In the genomic region with DNA sequence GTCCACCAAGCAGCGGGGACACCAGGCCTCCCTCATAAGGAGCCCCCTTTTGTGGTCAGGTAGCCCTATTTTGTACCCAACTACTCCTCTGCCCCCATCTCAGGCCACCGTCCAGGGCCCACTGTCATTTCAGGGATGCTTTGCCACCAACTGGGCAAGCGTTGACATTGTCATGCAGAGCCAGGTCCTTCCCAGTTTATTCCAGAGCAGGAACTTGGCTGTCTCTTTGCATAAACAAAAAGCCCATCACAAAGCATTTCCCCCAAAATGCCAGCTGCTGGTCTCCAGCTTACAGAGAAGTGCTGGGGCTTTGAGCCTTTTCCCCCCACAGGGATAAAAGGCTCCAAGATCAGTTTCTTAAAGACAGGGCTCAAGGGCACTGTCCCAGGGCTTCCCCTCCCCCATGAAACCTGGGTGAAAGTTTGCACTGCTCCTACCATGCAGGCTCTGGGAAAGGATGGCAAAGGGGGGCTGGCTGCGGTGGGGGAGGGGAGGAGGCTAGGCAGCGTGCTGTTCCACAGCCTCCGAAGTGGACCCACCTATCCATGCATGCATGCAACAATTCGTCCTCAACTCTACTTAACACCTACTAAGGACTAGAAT, we compare ENCODE assay signal across 11 mouse cellular contexts.
"Had no signal": no experiment of that assay in that cellular context is flagged by ENCODE, and none has a peak within 500 bp of the region (broad histone marks: within the 10 kb centered on the region; RNA-seq: fewer than 3 reads in every experiment).

No protein-coding gene starts in this region.

- DNase-seq: kidney, postnatal 14 days; left cerebral cortex, postnatal 4 days; lung, adult 18-20 months; lung, postnatal 4 days; thymus, postnatal 4 days had no signal

- H3K9ac ChIP-seq: kidney, embryonic 15.5 days; limb, embryonic 13.5 days; liver, embryonic 14.5 days; midbrain, embryonic 12.5 days had no signal

- H3K4me2 ChIP-seq: kidney, embryonic 15.5 days; limb, embryonic 13.5 days; midbrain, embryonic 12.5 days had no signal

- H3K9me3 ChIP-seq: kidney, embryonic 15.5 days; limb, embryonic 13.5 days; midbrain, embryonic 12.5 days had no signal

- H3K4me1 ChIP-seq: kidney, embryonic 15.5 days had no signal

- ATAC-seq: lung, postnatal 0 days had no signal

- H3K36me3 ChIP-seq: kidney, embryonic 15.5 days; limb, embryonic 13.5 days; midbrain, embryonic 12.5 days had no signal

- H3K27me3 ChIP-seq: kidney, embryonic 15.5 days; limb, embryonic 13.5 days; midbrain, embryonic 12.5 days had no signal

- H3K27ac ChIP-seq: kidney, embryonic 15.5 days; limb, embryonic 13.5 days; liver, embryonic 14.5 days; midbrain, embryonic 12.5 days; stomach, postnatal 0 days had no signal

- H3K4me3 ChIP-seq: kidney, embryonic 15.5 days; limb, embryonic 13.5 days; midbrain, embryonic 12.5 days had no signal
